Mouse (Mus musculus) liver, embryonic 14.5 days (tissue): ENCODE measurements at regions not wholly inside any gene's neighbourhood (a gene's known extent, or its start where the extent isn't known, plus 50 kb on each side); places are given as distances from the start of the nearest gene placed in this dataset.

ENCODE experiments used
- ATAC-seq: fragments of 200-750 bp; cut with Nextera tagmentation; 2 replicates; pipeline ENCODE4 v1.8.0; 2017; ENCODE audit warnings: moderate number of reproducible peaks, mild to moderate bottlenecking, moderate library complexity; ENCODE audit not compliant: insufficient read depth
- DNase-seq, 3 experiments: peaks; one replicate each; pipeline ENCODE4 v3.0.0-alpha.2; 2012 to 2013; ENCODE audit warnings: low read depth in 3 of 3, low spot score in 3 of 3
- H3K27ac ChIP-seq: fragments of 300-500 bp; sonication (generic); 2 replicates; pipeline ENCODE4 v1.5.1; 2014; ENCODE audit warnings: moderate library complexity, mild to moderate bottlenecking, control low read depth, inconsistent platforms
- H3K27me3 ChIP-seq: fragments of 300-500 bp; sonication (generic); 2 replicates; pipeline ENCODE4 v1.6.1; 2014; ENCODE audit warnings: mild to moderate bottlenecking, low read length, moderate library complexity; ENCODE audit not compliant: control insufficient read depth, insufficient read depth
- H3K36me3 ChIP-seq: fragments of 300-500 bp; sonication (generic); replicated peaks from 2 replicates; pipeline ENCODE4 v1.6.1; 2014; ENCODE audit warnings: low read depth; ENCODE audit not compliant: control insufficient read depth, insufficient read depth
- H3K4me1 ChIP-seq, 2 experiments: fragments of 200-500 bp in 1 of 2; fragments of 300-500 bp in 1 of 2; sonication (generic) in 1 of 2; replicated peaks; 2 replicates each; pipeline ENCODE4 v1.6.1; 2012 to 2014; ENCODE audit warnings: antibody characterized with exemption in 1 of 2, inconsistent platforms in 1 of 2, low read length in 1 of 2; ENCODE audit not compliant: control insufficient read depth in 2 of 2, insufficient read depth in 2 of 2
- H3K4me2 ChIP-seq: fragments of 300-500 bp; sonication (generic); 2 replicates; pipeline ENCODE4 v1.6.1; 2014; ENCODE audit warnings: low read depth, mild to moderate bottlenecking, control low read depth, moderate library complexity
- H3K4me3 ChIP-seq, 2 experiments: fragments of 200-500 bp in 1 of 2; fragments of 300-500 bp in 1 of 2; sonication (generic) in 1 of 2; 2 replicates each; pipeline ENCODE4 v1.5.1; 2012 to 2014; ENCODE audit warnings: low read depth in 2 of 2, low read length in 2 of 2, mild to moderate bottlenecking in 2 of 2, control low read depth in 1 of 2, inconsistent platforms in 1 of 2, moderate library complexity in 1 of 2; ENCODE audit not compliant: insufficient read depth in 1 of 2
- H3K9ac ChIP-seq: fragments of 300-500 bp; sonication (generic); replicated peaks from 2 replicates; pipeline ENCODE4 v1.6.1; 2014; ENCODE audit warnings: mild to moderate bottlenecking, control low read depth, moderate library complexity
- H3K9me3 ChIP-seq: fragments of 300-500 bp; sonication (generic); 2 replicates; pipeline ENCODE4 v1.6.1; 2016; ENCODE audit warnings: low read length, mixed read lengths; ENCODE audit not compliant: control insufficient read depth
- CTCF ChIP-seq: IDR thresholded peaks from 2 replicates; pipeline ENCODE4 v1.5.1; 2016; ENCODE audit warnings: antibody characterized with exemption, low read depth, control low read depth
- EP300 ChIP-seq: IDR thresholded peaks from 2 replicates; pipeline ENCODE4 v1.6.1; 2016; ENCODE audit warnings: antibody characterized with exemption, low read depth
- WGBS: fragments of 180-500 bp; shearing (Covaris S2); extraction: QIAGEN DNeasy Blood & Tissue Kit; methylation state at CpG from one replicate; pipeline ENCODE4 v1.1.7; 2014; ENCODE audit not compliant: insufficient replicate concordance; 5-methylcytosine and 5-hydroxymethylcytosine counted together

DNA sequence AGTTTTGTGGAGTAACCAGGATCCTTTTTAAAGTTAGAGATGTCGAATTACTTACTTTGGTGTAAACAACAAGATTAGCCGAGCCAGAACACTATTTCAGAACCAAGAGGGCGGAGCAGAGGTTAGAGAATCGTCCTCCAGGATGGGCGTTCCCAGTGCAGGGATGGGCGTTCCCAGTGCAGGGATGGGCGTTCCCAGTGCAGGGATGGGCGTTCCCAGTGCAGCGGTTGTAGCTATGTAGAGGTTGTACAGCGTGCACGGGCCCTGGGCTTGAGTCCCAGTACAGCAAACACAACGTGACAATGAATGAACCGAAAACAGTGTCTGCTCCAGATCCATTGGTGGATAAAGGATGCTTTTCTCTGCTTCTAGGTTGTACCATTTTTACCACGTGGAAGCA lies 125.8 kb upstream of the Tbc1d5 start:
- Histone ChIP-seq H3K27me3 (no peaks in the 10 kb centered on the region), H3K9ac (no peak overlapping the region), H3K9me3 (no peaks in the 10 kb centered on the region), H3K4me3 (no peak overlapping the region), H3K4me1 (no peaks in the 10 kb centered on the region), H3K27ac (no peak overlapping the region), H3K36me3 (no peaks in the 10 kb centered on the region), H3K4me2 (no peak overlapping the region)
- ATAC-seq (peak; percentile 84), DNase-seq (peak in 1 of 3 experiments; percentile 20)
- WGBS = 52% methylated on average over 14 of the region's 14 CpGs
- TF ChIP-seq EP300 (no peak), CTCF (no peak)

DNA sequence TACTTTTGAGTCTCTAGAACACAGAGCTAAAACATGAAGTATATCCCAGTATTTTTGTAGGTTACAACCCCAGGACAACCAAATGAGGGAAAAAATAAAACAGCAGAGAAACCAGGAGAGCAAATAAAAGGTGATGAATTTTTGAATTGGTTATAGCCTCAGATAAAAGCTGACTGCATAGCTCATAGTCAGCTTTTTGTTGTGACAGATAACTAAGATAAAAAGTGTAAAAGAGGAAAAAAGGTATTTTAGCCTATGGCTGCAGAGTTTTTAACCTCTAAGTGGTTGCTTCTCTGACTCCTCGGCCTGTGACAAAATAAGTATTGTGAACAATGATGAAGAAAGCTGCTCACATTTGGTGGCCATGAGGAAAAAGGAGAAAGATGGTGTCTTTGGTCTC lies 111.6 kb upstream of the Tbc1d5 start:
- Histone ChIP-seq H3K4me3 (no peak overlapping the region), H3K27ac (no peak overlapping the region), H3K4me2 (no peak overlapping the region), H3K4me1 (no peaks in the 10 kb centered on the region), H3K27me3 (no peaks in the 10 kb centered on the region), H3K9me3 (no peaks in the 10 kb centered on the region), H3K9ac (no peak overlapping the region), H3K36me3 (no peaks in the 10 kb centered on the region)
- ATAC-seq = no peak
- DNase-seq = no peak
- TF ChIP-seq CTCF (no peak), EP300 (no peak)
- WGBS = 55% methylated on average over 1 of the region's 1 CpGs

DNA sequence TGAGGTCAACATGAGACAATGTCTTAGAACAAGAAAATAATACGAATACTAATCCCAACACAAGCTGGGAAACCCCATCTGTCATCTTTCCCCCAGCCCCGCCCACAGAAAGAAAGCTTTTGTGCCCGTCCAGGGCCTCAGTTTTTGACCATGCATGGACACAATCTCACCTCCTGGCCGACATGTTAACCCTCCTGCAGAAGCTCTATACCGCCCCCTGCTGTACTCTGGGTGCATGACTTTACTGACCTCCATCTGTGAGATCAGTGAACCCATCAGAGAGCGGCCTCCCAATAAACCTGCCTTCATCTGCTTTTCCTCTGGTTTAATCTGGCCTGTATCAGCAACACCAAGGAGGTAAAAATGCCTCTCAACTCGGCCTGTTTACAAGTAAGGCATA lies 109.6 kb upstream of the Tbc1d5 start:
- DNase-seq (peak in 1 of 3 experiments; percentile 29), ATAC-seq (no peak)
- WGBS = 46% methylated on average over 7 of the region's 7 CpGs
- H3K4me3 ChIP-seq = no peak overlapping the region
- H3K9ac ChIP-seq = no peak overlapping the region
- no peaks in the 10 kb centered on the region for H3K4me1 ChIP-seq
- H3K4me2 ChIP-seq = no peak overlapping the region
- peak; percentile 78 for TF ChIP-seq CTCF
- TF ChIP-seq EP300 = no peak
- no peaks in the 10 kb centered on the region for H3K9me3 ChIP-seq
- H3K27me3 ChIP-seq = no peaks in the 10 kb centered on the region
- no peak overlapping the region for H3K27ac ChIP-seq
- H3K36me3 ChIP-seq = no peaks in the 10 kb centered on the region

DNA sequence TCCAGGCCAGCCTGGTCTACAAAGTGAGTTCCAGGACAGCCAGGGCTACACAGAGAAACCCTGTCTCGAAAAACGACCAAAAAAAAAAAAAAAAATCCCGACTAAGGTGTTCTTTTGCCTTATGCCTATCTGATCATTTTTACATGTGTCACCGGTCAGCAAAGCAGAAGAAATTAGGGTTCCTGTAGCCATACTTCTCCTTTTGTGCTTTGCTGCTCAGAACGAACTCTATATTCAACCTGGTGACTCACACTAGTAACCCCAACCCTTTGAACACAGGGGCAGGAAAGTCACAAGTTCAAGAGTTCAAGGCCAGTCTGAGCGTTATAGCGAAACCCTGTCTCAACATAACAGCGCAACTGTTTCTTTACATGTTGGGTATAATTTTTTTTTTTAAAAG lies 108.7 kb upstream of the Tbc1d5 start:
- H3K9ac ChIP-seq = no peak overlapping the region
- ATAC-seq = no peak

DNA sequence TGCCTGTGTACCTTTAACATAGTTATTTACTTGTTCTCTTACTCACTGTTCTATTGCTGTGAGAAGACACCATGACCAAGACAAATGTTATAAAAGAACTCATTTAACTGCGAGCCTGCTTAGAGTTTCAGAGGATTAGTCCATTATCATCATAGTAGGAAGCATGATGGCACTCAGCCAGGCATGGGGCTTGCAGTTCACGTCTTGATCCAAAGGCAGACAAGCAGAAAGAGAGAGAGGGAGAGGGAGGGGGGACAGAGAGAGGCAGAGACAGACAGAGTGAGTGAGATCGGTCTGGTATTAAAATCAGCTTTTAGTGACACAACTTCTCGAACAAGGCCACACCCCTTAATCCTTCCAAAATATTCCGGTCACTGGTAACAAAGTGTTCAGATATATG lies 106.2 kb upstream of the Tbc1d5 start:
- no peaks in the 10 kb centered on the region for H3K27me3 ChIP-seq
- H3K27ac ChIP-seq = no peak overlapping the region
- no peaks in the 10 kb centered on the region for H3K9me3 ChIP-seq
- 71% methylated on average over 5 of the region's 5 CpGs for WGBS
- no peak for DNase-seq
- H3K4me3 ChIP-seq = no peak overlapping the region
- no peak overlapping the region for H3K4me2 ChIP-seq
- no peak overlapping the region for H3K9ac ChIP-seq
- H3K4me1 ChIP-seq = no peaks in the 10 kb centered on the region
- H3K36me3 ChIP-seq = no peaks in the 10 kb centered on the region
- ATAC-seq = no peak
- no peak for TF ChIP-seq EP300
- no peak for TF ChIP-seq CTCF

More for the DNA sequence above, 108.7 kb upstream of the Tbc1d5 start:
- Histone ChIP-seq H3K27ac (no peak overlapping the region), H3K36me3 (no peaks in the 10 kb centered on the region), H3K4me2 (no peak overlapping the region), H3K4me1 (no peaks in the 10 kb centered on the region), H3K27me3 (no peaks in the 10 kb centered on the region), H3K4me3 (no peak overlapping the region), H3K9me3 (no peaks in the 10 kb centered on the region)
- TF ChIP-seq CTCF (no peak), EP300 (no peak)
- DNase-seq = no peak
- WGBS = 64% methylated on average over 8 of the region's 8 CpGs
